Mouse (Mus musculus): Measurements from ENCODE around the gene Plk3. TPM values are rescaled to one million over a fixed set of nuclear protein-coding genes. Genes with fewer than 3 reads are reported as not detected.

Gene Plk3
- polyA plus RNA-seq, 1 experiment, result 20.4 TPM

GRCm38 (mm10) chr4:117131198-117131597, 2.6 kb downstream of the Plk3 start:
- Histone ChIP-seq H3K4me3 (replicated peaks; ENCODE audit: extremely low read depth, low read depth, low read length) (no peak overlapping the region), H3K4me1 (ENCODE audit: control insufficient read depth, insufficient read depth, low read length) (peaks cover 11% of the 10 kb centered on the region)
- no peak for DNase-seq
- TF ChIP-seq POLR2A (IDR thresholded peaks at IDR 0.05; ENCODE audit: borderline replicate concordance, extremely low read depth, low read depth, low read length) (no peak), CTCF (IDR thresholded peaks at IDR 0.05; ENCODE audit: insufficient read depth, low read length) (no peak)
- 65% methylated on average over 6 of the region's 6 CpGs for WGBS

DNA sequence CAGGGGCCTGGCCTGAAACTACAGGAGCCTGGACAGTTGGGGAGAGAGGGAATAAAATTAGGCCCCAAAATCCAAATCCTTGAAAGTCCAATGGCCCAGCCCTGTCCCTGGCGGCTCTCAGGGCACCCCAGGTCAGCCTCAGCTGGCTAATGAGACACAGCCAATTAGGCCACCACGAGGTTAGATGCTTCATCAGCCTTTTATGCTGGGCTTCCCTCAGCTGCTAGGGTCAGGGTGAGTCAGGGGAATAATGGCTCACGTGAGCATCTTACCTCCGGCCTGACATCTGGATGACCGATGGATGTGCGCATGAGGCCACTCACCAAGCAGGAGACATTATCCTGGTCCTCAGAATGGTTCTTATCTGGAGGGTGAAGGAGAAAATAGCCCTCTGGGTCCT, 3.0 kb downstream of the Plk3 start:
- no peak for DNase-seq
- H3K4me1 ChIP-seq (ENCODE audit: control insufficient read depth, insufficient read depth, low read length), result peaks cover 12% of the 10 kb centered on the region
- 78% methylated on average over 6 of the region's 6 CpGs for WGBS
- no peak overlapping the region for H3K4me3 ChIP-seq (replicated peaks; ENCODE audit: extremely low read depth, low read depth, low read length)
- TF ChIP-seq CTCF (IDR thresholded peaks at IDR 0.05; ENCODE audit: insufficient read depth, low read length) (no peak), POLR2A (IDR thresholded peaks at IDR 0.05; ENCODE audit: borderline replicate concordance, extremely low read depth, low read depth, low read length) (no peak)

- DNase-seq, result no peak
- WGBS, result 89% methylated on average over 33 of the region's 33 CpGs
- Histone ChIP-seq H3K4me3 (replicated peaks; ENCODE audit: extremely low read depth, low read depth, low read length) (no peak overlapping the region), H3K4me1 (ENCODE audit: control insufficient read depth, insufficient read depth, low read length) (peaks cover 25% of the 10 kb centered on the region)
- TF ChIP-seq CTCF (IDR thresholded peaks at IDR 0.05; ENCODE audit: insufficient read depth, low read length) (no peak), POLR2A (IDR thresholded peaks at IDR 0.05; ENCODE audit: borderline replicate concordance, extremely low read depth, low read depth, low read length) (no peak)
Observed at GRCm38 (mm10) chr4:117127991-117128686, 5.6 kb downstream of the Plk3 start.

- TF ChIP-seq POLR2A (IDR thresholded peaks at IDR 0.05; ENCODE audit: borderline replicate concordance, extremely low read depth, low read depth, low read length) (peak; percentile 33; the same call in 1 of the 2 replicates), CTCF (IDR thresholded peaks at IDR 0.05; ENCODE audit: insufficient read depth, low read length) (no peak)
- no peak within 1 kb of the TSS for H3K4me3 ChIP-seq (replicated peaks; ENCODE audit: extremely low read depth, low read depth, low read length)
- 76% methylated on average over 9 of the region's 9 CpGs for WGBS
- DNase-seq, result no peak
- H3K4me1 ChIP-seq (ENCODE audit: control insufficient read depth, insufficient read depth, low read length), result peaks cover 22% of the 10 kb centered on the region
Observed at GRCm38 (mm10) chr4:117126675-117127290, 7.0 kb downstream of the Plk3 start, which contains the start of gene Tctex1d4. Gene Tctex1d4 (plus strand): TSS chr4:117126794.

- TF ChIP-seq POLR2A (IDR thresholded peaks at IDR 0.05; ENCODE audit: borderline replicate concordance, extremely low read depth, low read depth, low read length) (peak; percentile 78; the same call in 1 of the 2 replicates), CTCF (IDR thresholded peaks at IDR 0.05; ENCODE audit: insufficient read depth, low read length) (no peak)
- 23% methylated on average over 15 of the region's 15 CpGs for WGBS
- Histone ChIP-seq H3K4me3 (replicated peaks; ENCODE audit: extremely low read depth, low read depth, low read length) (no peak overlapping the region), H3K4me1 (ENCODE audit: control insufficient read depth, insufficient read depth, low read length) (peaks cover 22% of the 10 kb centered on the region)
- DNase-seq, result peak; percentile 71
Observed at GRCm38 (mm10) chr4:117125910-117126674, 7.7 kb downstream of the Plk3 start.

DNA sequence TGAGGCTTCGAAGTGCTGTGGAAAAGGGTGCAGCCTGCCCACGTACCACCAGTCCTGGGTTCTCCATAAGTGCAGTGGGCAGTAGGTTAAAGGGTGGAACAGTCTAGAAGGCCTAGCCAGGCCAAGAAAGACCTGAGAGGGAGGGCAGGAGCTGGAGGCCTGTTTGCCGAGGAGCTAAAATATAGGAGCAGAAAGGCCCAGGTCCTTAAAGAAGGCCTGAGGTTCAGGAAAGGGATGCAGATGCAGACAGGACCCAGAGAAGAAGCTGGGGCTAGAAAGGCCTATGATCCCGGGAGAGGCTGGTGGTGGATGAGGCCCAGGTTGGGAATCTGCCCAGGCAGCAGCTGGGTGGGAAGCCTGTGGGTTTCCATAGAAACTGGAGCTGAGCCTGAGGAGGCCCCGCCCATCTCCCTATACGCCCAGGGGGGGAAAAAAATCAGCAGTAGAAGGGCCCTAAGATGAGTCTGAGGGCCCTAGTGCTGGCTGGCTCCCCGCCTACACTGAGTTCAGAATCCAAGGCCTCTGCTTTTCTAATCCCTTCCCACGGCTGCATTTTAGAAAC, 8.3 kb downstream of the Plk3 start, which contains the start of gene Btbd19:
Gene Btbd19, minus strand, starts transcription at position 378 of the 562 bp plus-strand sequence.
- H3K4me1 ChIP-seq (ENCODE audit: control insufficient read depth, insufficient read depth, low read length), result peaks cover 22% of the 10 kb centered on the region
- TF ChIP-seq CTCF (IDR thresholded peaks at IDR 0.05; ENCODE audit: insufficient read depth, low read length), result no peak
- no peak for TF ChIP-seq POLR2A (IDR thresholded peaks at IDR 0.05; ENCODE audit: borderline replicate concordance, extremely low read depth, low read depth, low read length)
- peak; percentile 41 for DNase-seq
- H3K4me3 ChIP-seq (replicated peaks; ENCODE audit: extremely low read depth, low read depth, low read length), result no peak within 1 kb of the TSS
- 37% methylated on average over 8 of the region's 8 CpGs for WGBS

GRCm38 (mm10) chr4:117124518-117125347, 9.0 kb downstream of the Plk3 start:
- no peak for DNase-seq
- H3K4me1 ChIP-seq (ENCODE audit: control insufficient read depth, insufficient read depth, low read length), result peaks cover 22% of the 10 kb centered on the region

DNA sequence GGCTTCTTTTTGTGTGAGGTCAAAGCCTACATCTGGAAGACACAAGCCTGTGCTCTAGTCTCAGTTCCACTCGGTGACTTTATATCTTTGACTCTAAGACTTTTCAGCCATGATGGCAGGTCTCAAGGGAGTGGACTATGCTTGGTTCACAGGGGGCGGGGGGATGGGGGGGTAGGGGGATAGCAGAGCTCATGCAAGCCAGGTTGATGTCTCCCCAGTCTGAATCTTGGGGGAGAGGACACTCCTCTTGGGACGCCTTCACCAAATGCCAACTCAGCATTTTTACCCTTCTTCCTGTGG, 9.6 kb downstream of the Plk3 start:
- no peak for TF ChIP-seq POLR2A (IDR thresholded peaks at IDR 0.05; ENCODE audit: borderline replicate concordance, extremely low read depth, low read depth, low read length)
- no peak for TF ChIP-seq CTCF (IDR thresholded peaks at IDR 0.05; ENCODE audit: insufficient read depth, low read length)
- DNase-seq, result no peak
- WGBS, result 68% methylated on average over 3 of the region's 3 CpGs
- H3K4me3 ChIP-seq (replicated peaks; ENCODE audit: extremely low read depth, low read depth, low read length), result no peak overlapping the region
- H3K4me1 ChIP-seq (ENCODE audit: control insufficient read depth, insufficient read depth, low read length), result peaks cover 22% of the 10 kb centered on the region

More at GRCm38 (mm10) chr4:117124518-117125347, 9.0 kb downstream of the Plk3 start:
- H3K4me3 ChIP-seq (replicated peaks; ENCODE audit: extremely low read depth, low read depth, low read length), result no peak overlapping the region
- WGBS, result 34% methylated on average over 14 of the region's 14 CpGs
- no peak for TF ChIP-seq CTCF (IDR thresholded peaks at IDR 0.05; ENCODE audit: insufficient read depth, low read length)
- no peak for TF ChIP-seq POLR2A (IDR thresholded peaks at IDR 0.05; ENCODE audit: borderline replicate concordance, extremely low read depth, low read depth, low read length)
